Mouse (Mus musculus) cerebellum, adult 18-20 months (tissue): Measurements from ENCODE around the gene Gm10324.
"Not testable (repeated sequence)": the region's sequence is repeated elsewhere in the genome, so short reads cannot be mapped to it uniquely, and the experiment has no call there.

Experiments used
- DNase-seq, 2 experiments: peaks; one replicate each; pipeline ENCODE4 v3.0.0; 2021

Gene Gm10324

DNA sequence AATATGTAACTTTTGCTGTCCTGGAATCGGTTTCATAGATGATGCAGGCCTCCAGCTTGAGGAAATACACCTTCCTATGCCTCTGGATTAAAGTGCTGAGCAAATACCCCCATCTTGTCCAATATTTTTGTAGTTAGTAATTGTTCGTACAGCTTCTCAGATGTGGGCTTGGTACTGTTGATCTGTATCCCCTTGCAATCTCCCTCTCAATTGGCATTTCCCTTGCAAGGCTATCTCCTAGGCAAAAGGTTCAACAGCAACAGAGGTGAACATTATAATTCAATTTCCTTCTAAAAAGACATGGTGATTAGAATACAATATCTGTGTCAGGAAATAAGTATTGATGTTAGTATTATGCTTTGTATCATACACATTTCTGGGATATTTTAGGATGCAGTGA lies at the start of gene Gm10324:
Gm10324 (plus strand) TSS at position 301 of the 400 bp plus-strand sequence.
- DNase-seq, result not testable (repeated sequence)
